Mouse (Mus musculus) limb, embryonic 13.5 days (tissue): Measurements from ENCODE around the gene Sdc1. TPM values are rescaled to one million over a fixed set of nuclear protein-coding genes. Genes with fewer than 3 reads are reported as not detected.

Experiments
- ATAC-seq: fragments of 200-750 bp; cut with Nextera tagmentation; 2 replicates; pipeline ENCODE4 v1.8.0; 2017; ENCODE audit warnings: low read depth, moderate number of reproducible peaks, moderate TSS enrichment; ENCODE audit not compliant: low FRiP score
- H3K27ac ChIP-seq: fragments of 300-500 bp; sonication (generic); 2 replicates; pipeline ENCODE4 v1.5.1; 2015; ENCODE audit warnings: inconsistent platforms, mild to moderate bottlenecking, moderate library complexity
- H3K27me3 ChIP-seq: fragments of 300-500 bp; sonication (generic); 2 replicates; pipeline ENCODE4 v1.6.1; 2015; ENCODE audit warnings: mild to moderate bottlenecking, inconsistent platforms
- H3K36me3 ChIP-seq: fragments of 300-500 bp; sonication (generic); 2 replicates; pipeline ENCODE4 v1.6.1; 2015; ENCODE audit warnings: inconsistent platforms, mild to moderate bottlenecking, moderate library complexity
- H3K4me1 ChIP-seq: fragments of 300-500 bp; sonication (generic); 2 replicates; pipeline ENCODE4 v1.6.1; 2015; ENCODE audit warnings: inconsistent platforms
- H3K4me2 ChIP-seq: fragments of 300-500 bp; sonication (generic); replicated peaks from 2 replicates; pipeline ENCODE4 v1.6.1; 2015; ENCODE audit warnings: inconsistent platforms, mild to moderate bottlenecking, moderate library complexity
- H3K4me3 ChIP-seq: fragments of 300-500 bp; sonication (generic); 2 replicates; pipeline ENCODE4 v1.5.1; 2015; ENCODE audit warnings: moderate library complexity, mild to moderate bottlenecking, inconsistent platforms
- H3K9ac ChIP-seq: fragments of 300-500 bp; sonication (generic); 2 replicates; pipeline ENCODE4 v1.6.1; 2015; ENCODE audit warnings: mild to moderate bottlenecking, inconsistent platforms
- H3K9me3 ChIP-seq: fragments of 300-500 bp; sonication (generic); 2 replicates; pipeline ENCODE4 v1.6.1; 2016; ENCODE audit warnings: inconsistent platforms
- WGBS: fragments of 180-500 bp; shearing (Covaris S2); methylation state at CpG from one replicate; pipeline ENCODE4 v1.1.7; 2015; 5-methylcytosine and 5-hydroxymethylcytosine counted together
- polyA plus RNA-seq: library from polyadenylated mRNA; unstranded; fragments of >200 nt; fragmentation: Nextera tagmentation; extraction: Ambion mirVana; gene quantifications from 2 replicates; pipeline ENCODE4 v1.2.1, GENCODE M21; 2015

The Sdc1 gene
- polyA plus RNA-seq, 1 experiment from 2014 or later = 254 TPM

- H3K4me2 ChIP-seq = no peak overlapping the region
- no peak overlapping the region for H3K9ac ChIP-seq
- peak overlapping the region; percentile 16; the same call in 1 of the 2 replicates for H3K27ac ChIP-seq
- no peak overlapping the region for H3K4me3 ChIP-seq
- ATAC-seq = no peak
- no peaks in the 10 kb centered on the region for H3K9me3 ChIP-seq
- WGBS = 67% methylated on average over 5 of the region's 5 CpGs
- H3K4me1 ChIP-seq = peaks cover 68% of the 10 kb centered on the region
- H3K27me3 ChIP-seq = no peaks in the 10 kb centered on the region
- H3K36me3 ChIP-seq = peaks cover 40% of the 10 kb centered on the region
Measured at GRCm38 (mm10) chr12:8786476-8786875, 15.4 kb downstream of the Sdc1 start.

- Histone ChIP-seq H3K4me1 (peaks cover 61% of the 10 kb centered on the region), H3K36me3 (peaks cover 45% of the 10 kb centered on the region), H3K4me2 (no peak overlapping the region), H3K4me3 (no peak overlapping the region), H3K9me3 (no peaks in the 10 kb centered on the region), H3K27ac (no peak overlapping the region), H3K9ac (no peak overlapping the region), H3K27me3 (no peaks in the 10 kb centered on the region)
- 82% methylated on average over 12 of the region's 12 CpGs for WGBS
- no peak for ATAC-seq
Measured at GRCm38 (mm10) chr12:8786984-8787730, 16.0 kb downstream of the Sdc1 start.

- Histone ChIP-seq H3K9ac (no peak overlapping the region), H3K36me3 (peaks cover 58% of the 10 kb centered on the region), H3K4me2 (no peak overlapping the region), H3K27ac (no peak overlapping the region), H3K9me3 (no peaks in the 10 kb centered on the region), H3K27me3 (no peaks in the 10 kb centered on the region), H3K4me3 (no peak overlapping the region), H3K4me1 (peaks cover 48% of the 10 kb centered on the region)
- no peak for ATAC-seq
- 76% methylated on average over 3 of the region's 3 CpGs for WGBS
Measured at GRCm38 (mm10) chr12:8788469-8788868, 17.3 kb downstream of the Sdc1 start.

GRCm38 (mm10) chr12:8790615-8791014, 19.5 kb downstream of the Sdc1 start:
- 90% methylated on average over 12 of the region's 12 CpGs for WGBS
- Histone ChIP-seq H3K27ac (no peak overlapping the region), H3K4me3 (no peak overlapping the region), H3K4me2 (no peak overlapping the region), H3K4me1 (peaks cover 27% of the 10 kb centered on the region), H3K9ac (no peak overlapping the region), H3K36me3 (peaks cover 74% of the 10 kb centered on the region), H3K27me3 (no peaks in the 10 kb centered on the region), H3K9me3 (peaks cover 8% of the 10 kb centered on the region; the same call in 1 of the 2 replicates)
- ATAC-seq = no peak

GRCm38 (mm10) chr12:8793410-8794051, 22.4 kb downstream of the Sdc1 start:
- Histone ChIP-seq H3K9ac (no peak overlapping the region), H3K36me3 (peaks cover 75% of the 10 kb centered on the region), H3K9me3 (peaks cover 8% of the 10 kb centered on the region; the same call in 1 of the 2 replicates), H3K4me1 (peaks cover 23% of the 10 kb centered on the region), H3K4me2 (no peak overlapping the region), H3K27ac (no peak overlapping the region), H3K27me3 (no peaks in the 10 kb centered on the region), H3K4me3 (no peak overlapping the region)
- 92% methylated on average over 2 of the region's 2 CpGs for WGBS
- ATAC-seq = no peak

GRCm38 (mm10) chr12:8797936-8798335, 26.8 kb downstream of the Sdc1 start:
- Histone ChIP-seq H3K9ac (no peak overlapping the region), H3K4me1 (peaks cover 53% of the 10 kb centered on the region), H3K4me3 (no peak overlapping the region), H3K36me3 (peaks cover 31% of the 10 kb centered on the region), H3K4me2 (no peak overlapping the region), H3K27ac (peak overlapping the region; percentile 97), H3K9me3 (peaks cover 8% of the 10 kb centered on the region; the same call in 1 of the 2 replicates), H3K27me3 (no peaks in the 10 kb centered on the region)
- ATAC-seq = no peak
- 67% methylated on average over 7 of the region's 7 CpGs for WGBS

- Histone ChIP-seq H3K4me3 (no peak overlapping the region), H3K27me3 (no peaks in the 10 kb centered on the region), H3K9ac (no peak overlapping the region; the same call in 1 of the 2 replicates), H3K4me1 (peaks cover 59% of the 10 kb centered on the region), H3K36me3 (peaks cover 25% of the 10 kb centered on the region), H3K9me3 (peaks cover 8% of the 10 kb centered on the region; the same call in 1 of the 2 replicates), H3K4me2 (0 out of 2 replicates have a peak overlapping the region, but pooled peaks have one; percentile 30), H3K27ac (peak overlapping the region; percentile 97)
- ATAC-seq = peak; percentile 59
- WGBS = 13% methylated on average over 9 of the region's 9 CpGs
Measured at GRCm38 (mm10) chr12:8798486-8799020, 27.4 kb downstream of the Sdc1 start.

- Histone ChIP-seq H3K9me3 (no peaks in the 10 kb centered on the region), H3K4me1 (peaks cover 55% of the 10 kb centered on the region), H3K27ac (peak overlapping the region; percentile 63), H3K4me3 (no peak overlapping the region), H3K4me2 (peak overlapping the region; percentile 14; the same call in 1 of the 2 replicates), H3K9ac (no peak overlapping the region), H3K27me3 (no peaks in the 10 kb centered on the region), H3K36me3 (no peaks in the 10 kb centered on the region)
- peak; percentile 72 for ATAC-seq
- WGBS = 10% methylated on average over 10 of the region's 10 CpGs
Measured at GRCm38 (mm10) chr12:8803421-8804076, 32.4 kb downstream of the Sdc1 start.

GRCm38 (mm10) chr12:8804077-8804456, 32.9 kb downstream of the Sdc1 start:
- ATAC-seq = no peak
- Histone ChIP-seq H3K4me2 (no peak overlapping the region), H3K9me3 (no peaks in the 10 kb centered on the region), H3K4me1 (peaks cover 50% of the 10 kb centered on the region), H3K27ac (peak overlapping the region; percentile 63; the same call in 1 of the 2 replicates), H3K9ac (no peak overlapping the region), H3K4me3 (no peak overlapping the region), H3K36me3 (no peaks in the 10 kb centered on the region), H3K27me3 (no peaks in the 10 kb centered on the region)
- 38% methylated on average over 3 of the region's 3 CpGs for WGBS

- H3K9me3 ChIP-seq = no peaks in the 10 kb centered on the region
- no peak overlapping the region for H3K27ac ChIP-seq
- H3K36me3 ChIP-seq = no peaks in the 10 kb centered on the region
- no peaks in the 10 kb centered on the region for H3K27me3 ChIP-seq
- WGBS = 53% methylated on average over 7 of the region's 7 CpGs
- H3K9ac ChIP-seq = no peak overlapping the region
- H3K4me3 ChIP-seq = no peak overlapping the region
- H3K4me2 ChIP-seq = no peak overlapping the region
- peaks cover 39% of the 10 kb centered on the region for H3K4me1 ChIP-seq
- ATAC-seq = no peak
Measured at GRCm38 (mm10) chr12:8804934-8805722, 34.0 kb downstream of the Sdc1 start.

GRCm38 (mm10) chr12:8809086-8809485, 38.0 kb downstream of the Sdc1 start:
- Histone ChIP-seq H3K9ac (no peak overlapping the region), H3K4me1 (peaks cover 30% of the 10 kb centered on the region), H3K9me3 (no peaks in the 10 kb centered on the region), H3K27ac (no peak overlapping the region), H3K27me3 (no peaks in the 10 kb centered on the region), H3K4me3 (no peak overlapping the region), H3K4me2 (no peak overlapping the region), H3K36me3 (no peaks in the 10 kb centered on the region)
- WGBS = 87% methylated on average over 2 of the region's 2 CpGs
- no peak for ATAC-seq
